Mouse (Mus musculus): ENCODE results near the gene Prkcb. TPM values are rescaled to one million over a fixed set of nuclear protein-coding genes. Genes with fewer than 3 reads are reported as not detected.

The Prkcb gene
- polyA plus RNA-seq, 1 experiment from 2014 or later, result 6.2 TPM

GRCm38 (mm10) chr7:122577571-122577970, 289.0 kb downstream of the Prkcb start:
- Histone ChIP-seq H3K4me2 (no peak overlapping the region), H3K27ac (replicated peaks) (no peak overlapping the region), H3K4me1 (peaks cover 11% of the 10 kb centered on the region; the same call in 1 of the 2 replicates), H3K9ac (no peak overlapping the region), H3K9me3 (no peaks in the 10 kb centered on the region), H3K27me3 (replicated peaks) (no peaks in the 10 kb centered on the region), H3K4me3 (no peak overlapping the region), H3K36me3 (no peaks in the 10 kb centered on the region)
- no peak for ATAC-seq (ENCODE audit: extremely low read depth, insufficient number of reproducible peaks, low FRiP score, low TSS enrichment)
- 63% methylated on average over 4 of the region's 4 CpGs for WGBS

- H3K36me3 ChIP-seq, result no peaks in the 10 kb centered on the region
- no peak overlapping the region for H3K4me2 ChIP-seq
- 71% methylated on average over 7 of the region's 7 CpGs for WGBS
- H3K27ac ChIP-seq (replicated peaks), result no peak overlapping the region
- no peak for ATAC-seq (ENCODE audit: extremely low read depth, insufficient number of reproducible peaks, low FRiP score, low TSS enrichment)
- no peaks in the 10 kb centered on the region for H3K27me3 ChIP-seq (replicated peaks)
- H3K9ac ChIP-seq, result no peak overlapping the region
- H3K4me1 ChIP-seq, result peaks cover 11% of the 10 kb centered on the region; the same call in 1 of the 2 replicates
- no peak overlapping the region for H3K4me3 ChIP-seq
- H3K9me3 ChIP-seq, result no peaks in the 10 kb centered on the region
These were observed 291.1 kb downstream of the Prkcb start for GRCm38 (mm10) chr7:122579461-122580157.

DNA sequence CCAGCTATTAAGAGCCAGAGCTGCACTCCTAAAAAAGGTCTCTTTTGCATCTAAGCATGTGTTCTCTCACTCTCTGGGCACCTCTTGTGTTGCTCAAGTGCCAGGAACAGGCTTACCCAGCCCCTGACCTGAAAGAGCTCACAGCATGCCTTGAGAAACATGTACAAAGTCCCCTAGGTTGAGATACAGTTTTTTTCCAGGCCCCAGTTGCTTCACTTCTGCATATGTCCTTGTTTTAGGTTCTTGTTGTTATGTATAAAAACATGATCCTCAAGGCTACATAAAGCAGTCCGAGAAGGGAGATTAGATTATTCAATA, 291.6 kb downstream of the Prkcb start:
- H3K4me2 ChIP-seq, result no peak overlapping the region
- no peak for ATAC-seq (ENCODE audit: extremely low read depth, insufficient number of reproducible peaks, low FRiP score, low TSS enrichment)
- WGBS, result 61% methylated on average over 1 of the region's 1 CpGs
- no peaks in the 10 kb centered on the region for H3K9me3 ChIP-seq
- H3K9ac ChIP-seq, result no peak overlapping the region
- H3K27me3 ChIP-seq (replicated peaks), result no peaks in the 10 kb centered on the region
- H3K27ac ChIP-seq (replicated peaks), result no peak overlapping the region
- H3K36me3 ChIP-seq, result no peaks in the 10 kb centered on the region
- peaks cover 7% of the 10 kb centered on the region; the same call in 1 of the 2 replicates for H3K4me1 ChIP-seq
- no peak overlapping the region for H3K4me3 ChIP-seq

DNA sequence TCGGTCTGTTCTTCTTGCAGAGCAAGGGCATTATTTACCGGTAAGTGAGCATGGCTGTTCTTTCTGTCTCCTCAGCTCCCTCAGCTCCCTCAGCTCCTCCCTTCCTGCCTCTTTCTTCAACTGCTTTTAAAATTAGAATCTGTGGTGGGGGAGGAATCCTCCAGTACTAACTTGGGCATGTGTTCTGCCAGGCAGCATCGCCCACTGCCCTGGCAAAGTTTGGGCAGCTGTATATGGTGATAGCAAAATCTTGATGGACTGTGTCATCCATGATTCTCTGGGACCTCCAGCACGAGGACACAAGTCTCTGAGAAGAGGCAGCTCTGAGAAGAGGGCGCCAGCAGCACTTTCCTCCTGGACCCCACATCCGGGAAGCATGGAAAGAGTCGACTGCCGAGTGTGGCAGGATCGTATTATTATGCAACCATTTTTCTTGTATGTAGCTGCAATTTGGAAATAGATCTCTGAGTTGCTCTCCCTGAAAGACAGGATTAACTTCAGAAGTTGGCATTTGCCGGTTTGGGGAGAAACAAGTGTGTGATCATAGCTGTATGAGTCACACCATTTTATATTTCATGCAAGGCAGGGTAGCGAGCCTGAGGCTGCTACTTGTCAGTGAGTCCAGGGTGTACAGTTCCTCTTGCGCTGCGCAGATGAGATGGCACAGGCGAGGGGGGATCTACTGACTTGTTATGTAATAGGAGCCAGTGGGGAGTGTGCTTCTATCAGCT, 296.0 kb downstream of the Prkcb start:
- Histone ChIP-seq H3K36me3 (no peaks in the 10 kb centered on the region), H3K9me3 (no peaks in the 10 kb centered on the region), H3K27ac (replicated peaks) (no peak overlapping the region), H3K4me2 (no peak overlapping the region), H3K4me3 (no peak overlapping the region), H3K27me3 (replicated peaks) (no peaks in the 10 kb centered on the region), H3K9ac (no peak overlapping the region), H3K4me1 (no peaks in the 10 kb centered on the region)
- ATAC-seq (ENCODE audit: extremely low read depth, insufficient number of reproducible peaks, low FRiP score, low TSS enrichment), result no peak
- 73% methylated on average over 14 of the region's 14 CpGs for WGBS

DNA sequence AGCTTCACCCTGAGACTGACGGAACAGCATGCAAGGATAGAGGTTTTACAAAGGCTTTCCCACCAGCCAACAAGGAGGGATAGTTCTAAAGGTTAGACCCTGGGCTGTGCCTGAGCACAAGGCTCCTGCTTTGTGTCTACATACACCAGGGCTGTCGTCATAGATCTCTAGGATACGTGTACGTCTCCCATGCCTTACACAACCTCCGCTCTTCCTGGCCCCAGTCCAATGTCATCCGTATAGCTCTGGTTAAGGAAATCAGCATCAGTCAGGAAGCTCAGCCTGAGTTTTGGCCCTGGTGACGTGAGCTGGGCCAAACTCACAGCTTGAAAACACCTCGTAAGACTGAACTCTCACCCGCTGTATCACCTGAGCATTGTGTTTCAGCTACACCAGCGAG, 307.3 kb downstream of the Prkcb start:
- Histone ChIP-seq H3K36me3 (no peaks in the 10 kb centered on the region), H3K4me3 (no peak overlapping the region), H3K4me2 (no peak overlapping the region), H3K4me1 (peaks cover 16% of the 10 kb centered on the region), H3K9me3 (no peaks in the 10 kb centered on the region), H3K27me3 (replicated peaks) (0 out of 2 replicates have a peak, but pooled peaks cover 4% of the 10 kb centered on the region), H3K9ac (no peak overlapping the region), H3K27ac (replicated peaks) (no peak overlapping the region)
- 34% methylated on average over 10 of the region's 10 CpGs for WGBS
- ATAC-seq (ENCODE audit: extremely low read depth, insufficient number of reproducible peaks, low FRiP score, low TSS enrichment), result no peak

DNA sequence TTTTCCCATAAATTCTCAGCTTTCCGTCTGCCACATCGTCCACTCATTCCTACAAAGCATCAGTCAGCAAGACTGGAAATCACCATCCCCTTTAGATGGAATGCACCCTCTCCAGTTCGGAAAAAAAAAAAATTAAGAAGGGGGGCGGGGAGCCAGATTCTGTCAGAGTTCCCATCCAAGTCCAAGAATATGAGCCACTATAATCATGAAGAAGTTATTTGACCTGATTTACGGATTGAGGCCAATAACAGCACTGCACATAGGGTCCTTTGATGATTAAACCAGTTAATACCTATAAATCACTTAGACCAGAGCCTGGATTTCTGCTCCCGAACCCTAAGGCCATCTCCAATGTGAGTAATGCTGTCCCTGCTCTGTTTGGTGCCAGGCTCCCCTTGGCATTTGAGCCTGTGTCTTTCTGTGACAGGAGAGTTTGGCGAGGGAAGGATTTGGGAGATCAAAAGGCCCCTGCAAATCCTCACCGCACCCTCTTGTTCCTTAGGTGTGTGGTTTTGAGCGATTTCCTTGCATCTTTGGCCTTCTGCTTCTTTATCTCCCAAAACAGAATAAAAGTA, 308.1 kb downstream of the Prkcb start:
- WGBS, result 67% methylated on average over 9 of the region's 9 CpGs
- H3K9ac ChIP-seq, result no peak overlapping the region
- H3K4me1 ChIP-seq, result peaks cover 16% of the 10 kb centered on the region
- no peak overlapping the region for H3K4me3 ChIP-seq
- H3K9me3 ChIP-seq, result no peaks in the 10 kb centered on the region
- H3K27ac ChIP-seq (replicated peaks), result no peak overlapping the region
- no peaks in the 10 kb centered on the region for H3K36me3 ChIP-seq
- H3K4me2 ChIP-seq, result no peak overlapping the region
- no peak for ATAC-seq (ENCODE audit: extremely low read depth, insufficient number of reproducible peaks, low FRiP score, low TSS enrichment)
- H3K27me3 ChIP-seq (replicated peaks), result 0 out of 2 replicates have a peak, but pooled peaks cover 4% of the 10 kb centered on the region

DNA sequence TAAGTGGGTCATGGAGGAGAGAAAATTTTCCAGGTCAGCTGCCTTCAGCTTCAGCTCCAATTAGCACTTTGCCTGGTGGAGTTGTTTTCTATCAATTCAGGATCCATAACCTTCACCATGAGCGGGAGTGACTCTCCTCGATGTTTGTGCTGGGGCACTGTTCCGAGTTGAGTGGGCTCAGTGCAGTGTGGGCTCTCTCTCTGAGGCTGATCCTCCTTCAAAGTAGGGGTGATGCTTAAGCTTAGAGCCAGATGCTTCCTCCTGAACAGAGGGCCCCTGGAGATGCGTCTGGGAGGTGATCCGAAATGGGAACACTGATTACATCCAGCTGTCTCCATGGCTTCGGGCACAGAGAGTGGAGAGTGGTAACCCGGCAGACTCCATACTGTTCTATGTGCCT, 308.8 kb downstream of the Prkcb start:
- Histone ChIP-seq H3K9me3 (no peaks in the 10 kb centered on the region), H3K4me1 (peaks cover 16% of the 10 kb centered on the region), H3K4me2 (no peak overlapping the region), H3K27ac (replicated peaks) (no peak overlapping the region), H3K4me3 (no peak overlapping the region), H3K9ac (no peak overlapping the region), H3K27me3 (replicated peaks) (0 out of 2 replicates have a peak, but pooled peaks cover 4% of the 10 kb centered on the region), H3K36me3 (no peaks in the 10 kb centered on the region)
- ATAC-seq (ENCODE audit: extremely low read depth, insufficient number of reproducible peaks, low FRiP score, low TSS enrichment), result no peak
- WGBS, result 64% methylated on average over 7 of the region's 7 CpGs

- WGBS, result 65% methylated on average over 7 of the region's 7 CpGs
- H3K9me3 ChIP-seq, result no peaks in the 10 kb centered on the region
- H3K4me1 ChIP-seq, result peaks cover 13% of the 10 kb centered on the region
- H3K36me3 ChIP-seq, result no peaks in the 10 kb centered on the region
- H3K27me3 ChIP-seq (replicated peaks), result 0 out of 2 replicates have a peak, but pooled peaks cover 4% of the 10 kb centered on the region
- H3K4me3 ChIP-seq, result no peak overlapping the region
- no peak overlapping the region for H3K4me2 ChIP-seq
- H3K27ac ChIP-seq (replicated peaks), result no peak overlapping the region
- ATAC-seq (ENCODE audit: extremely low read depth, insufficient number of reproducible peaks, low FRiP score, low TSS enrichment), result no peak
- H3K9ac ChIP-seq, result no peak overlapping the region
These were observed 312.3 kb downstream of the Prkcb start for GRCm38 (mm10) chr7:122600856-122601255.

DNA sequence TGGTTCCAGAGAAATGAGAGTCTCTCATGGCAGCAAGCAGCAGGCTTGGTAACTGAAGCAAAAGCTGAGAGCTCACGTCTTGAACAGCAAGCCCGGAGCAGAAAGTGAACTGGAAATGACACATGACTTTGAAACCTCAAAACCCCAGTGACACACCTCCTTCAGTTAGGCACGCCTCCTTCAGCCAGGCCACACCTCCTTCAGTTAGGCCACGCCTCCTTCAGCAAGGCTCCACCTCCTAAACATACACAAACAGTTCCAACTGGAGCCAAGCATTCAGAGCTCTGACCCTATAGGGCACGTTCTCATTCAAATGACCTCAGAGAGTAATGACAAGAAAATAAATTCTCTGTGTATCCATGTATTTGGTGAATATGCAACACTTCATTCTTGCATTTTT, 316.5 kb downstream of the Prkcb start:
- Histone ChIP-seq H3K36me3 (no peaks in the 10 kb centered on the region), H3K9me3 (no peaks in the 10 kb centered on the region), H3K9ac (no peak overlapping the region), H3K4me1 (peaks cover 9% of the 10 kb centered on the region; the same call in 1 of the 2 replicates), H3K4me2 (no peak overlapping the region), H3K27me3 (replicated peaks) (no peaks in the 10 kb centered on the region), H3K27ac (replicated peaks) (no peak overlapping the region), H3K4me3 (no peak overlapping the region)
- ATAC-seq (ENCODE audit: extremely low read depth, insufficient number of reproducible peaks, low FRiP score, low TSS enrichment), result no peak
- WGBS, result 75% methylated on average over 5 of the region's 5 CpGs

GRCm38 (mm10) chr7:122609420-122609819, 320.9 kb downstream of the Prkcb start:
- ATAC-seq (ENCODE audit: extremely low read depth, insufficient number of reproducible peaks, low FRiP score, low TSS enrichment), result no peak
- no peak overlapping the region for H3K27ac ChIP-seq (replicated peaks)
- no peaks in the 10 kb centered on the region for H3K36me3 ChIP-seq
- no peaks in the 10 kb centered on the region for H3K27me3 ChIP-seq (replicated peaks)
- WGBS, result 52% methylated on average over 4 of the region's 4 CpGs
- no peak overlapping the region for H3K4me3 ChIP-seq
- H3K4me1 ChIP-seq, result peaks cover 3% of the 10 kb centered on the region; the same call in 1 of the 2 replicates
- H3K4me2 ChIP-seq, result no peak overlapping the region
- no peak overlapping the region for H3K9ac ChIP-seq
- H3K9me3 ChIP-seq, result no peaks in the 10 kb centered on the region

DNA sequence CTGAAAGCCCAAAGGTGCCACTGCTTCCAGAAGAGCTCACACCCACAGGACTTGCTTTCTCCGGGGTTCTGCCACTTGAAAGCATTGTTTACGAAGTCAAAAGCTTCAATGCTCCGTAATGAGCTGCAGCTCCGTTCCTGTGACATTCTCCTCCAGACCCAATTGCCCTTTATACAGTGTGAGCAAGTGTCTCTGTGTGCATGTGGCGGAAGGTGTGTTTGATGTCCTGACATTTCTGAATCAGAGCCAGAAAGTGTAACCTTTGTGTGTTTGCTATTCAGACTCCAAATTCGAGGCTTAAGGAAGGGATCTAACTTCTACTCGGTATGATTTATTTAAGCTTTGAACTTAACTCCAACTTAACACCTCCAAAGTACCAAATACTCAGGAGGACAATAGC, 321.6 kb downstream of the Prkcb start:
- no peak for ATAC-seq (ENCODE audit: extremely low read depth, insufficient number of reproducible peaks, low FRiP score, low TSS enrichment)
- WGBS, result 49% methylated on average over 7 of the region's 7 CpGs
- Histone ChIP-seq H3K4me2 (no peak overlapping the region), H3K4me3 (no peak overlapping the region), H3K27me3 (replicated peaks) (no peaks in the 10 kb centered on the region), H3K36me3 (no peaks in the 10 kb centered on the region), H3K9ac (no peak overlapping the region), H3K4me1 (peaks cover 3% of the 10 kb centered on the region; the same call in 1 of the 2 replicates), H3K9me3 (no peaks in the 10 kb centered on the region), H3K27ac (replicated peaks) (no peak overlapping the region)
